Mouse (Mus musculus): ENCODE results near the gene Fstl4. TPM values are rescaled to one million over a fixed set of nuclear protein-coding genes. Genes with fewer than 3 reads are reported as not detected.

Fstl4 gene
- polyA plus RNA-seq, 1 experiment from 2014 or later, result 2.9 TPM

- Histone ChIP-seq H3K4me1 (ENCODE audit: control insufficient read depth, insufficient read depth, low read length) (no peaks in the 10 kb centered on the region), H3K27ac (replicated peaks; ENCODE audit: low read depth, low read length) (no peak overlapping the region), H3K27me3 (replicated peaks; ENCODE audit: control insufficient read depth, insufficient read depth, low read length) (no peaks in the 10 kb centered on the region), H3K4me2 (ENCODE audit: low read depth, low read length) (no peak overlapping the region), H3K9me3 (ENCODE audit: control insufficient read depth, low read length) (no peaks in the 10 kb centered on the region), H3K36me3 (ENCODE audit: control insufficient read depth, insufficient read depth, low read length) (no peaks in the 10 kb centered on the region), H3K9ac (ENCODE audit: low read depth, low read length) (no peak overlapping the region), H3K4me3 (ENCODE audit: low read depth, low read length) (no peak overlapping the region)
- DNase-seq (ENCODE audit: low spot score) (no peak), ATAC-seq (ENCODE audit: low read depth) (no peak)
- WGBS, result 80% methylated on average over 5 of the region's 5 CpGs
These were observed 355.5 kb downstream of the Fstl4 start for GRCm38 (mm10) chr11:53119966-53120365.

- Histone ChIP-seq H3K4me3 (ENCODE audit: low read depth, low read length) (no peak overlapping the region), H3K9me3 (ENCODE audit: control insufficient read depth, low read length) (no peaks in the 10 kb centered on the region), H3K4me2 (ENCODE audit: low read depth, low read length) (no peak overlapping the region), H3K27me3 (replicated peaks; ENCODE audit: control insufficient read depth, insufficient read depth, low read length) (no peaks in the 10 kb centered on the region), H3K9ac (ENCODE audit: low read depth, low read length) (no peak overlapping the region), H3K4me1 (ENCODE audit: control insufficient read depth, insufficient read depth, low read length) (no peaks in the 10 kb centered on the region), H3K27ac (replicated peaks; ENCODE audit: low read depth, low read length) (no peak overlapping the region), H3K36me3 (ENCODE audit: control insufficient read depth, insufficient read depth, low read length) (no peaks in the 10 kb centered on the region)
- DNase-seq (ENCODE audit: low spot score) (no peak), ATAC-seq (ENCODE audit: low read depth) (no peak)
- 50% methylated on average over 1 of the region's 1 CpGs for WGBS
These were observed 356.8 kb downstream of the Fstl4 start for GRCm38 (mm10) chr11:53121208-53121607.

- H3K9me3 ChIP-seq (ENCODE audit: control insufficient read depth, low read length), result no peaks in the 10 kb centered on the region
- H3K27me3 ChIP-seq (replicated peaks; ENCODE audit: control insufficient read depth, insufficient read depth, low read length), result no peaks in the 10 kb centered on the region
- H3K36me3 ChIP-seq (ENCODE audit: control insufficient read depth, insufficient read depth, low read length), result no peaks in the 10 kb centered on the region
- no peaks in the 10 kb centered on the region for H3K4me1 ChIP-seq (ENCODE audit: control insufficient read depth, insufficient read depth, low read length)
- no peak overlapping the region for H3K27ac ChIP-seq (replicated peaks; ENCODE audit: low read depth, low read length)
- WGBS, result 79% methylated on average over 2 of the region's 2 CpGs
- DNase-seq (ENCODE audit: low spot score), result no peak
- no peak overlapping the region for H3K9ac ChIP-seq (ENCODE audit: low read depth, low read length)
- H3K4me2 ChIP-seq (ENCODE audit: low read depth, low read length), result no peak overlapping the region
- no peak for ATAC-seq (ENCODE audit: low read depth)
- H3K4me3 ChIP-seq (ENCODE audit: low read depth, low read length), result no peak overlapping the region
These were observed 360.4 kb downstream of the Fstl4 start for GRCm38 (mm10) chr11:53124799-53125198.

GRCm38 (mm10) chr11:53126660-53127059 is 362.2 kb downstream of the Fstl4 start:
- Histone ChIP-seq H3K36me3 (ENCODE audit: control insufficient read depth, insufficient read depth, low read length) (no peaks in the 10 kb centered on the region), H3K4me3 (ENCODE audit: low read depth, low read length) (no peak overlapping the region), H3K9ac (ENCODE audit: low read depth, low read length) (no peak overlapping the region), H3K9me3 (ENCODE audit: control insufficient read depth, low read length) (no peaks in the 10 kb centered on the region), H3K27ac (replicated peaks; ENCODE audit: low read depth, low read length) (no peak overlapping the region), H3K4me2 (ENCODE audit: low read depth, low read length) (no peak overlapping the region), H3K27me3 (replicated peaks; ENCODE audit: control insufficient read depth, insufficient read depth, low read length) (no peaks in the 10 kb centered on the region), H3K4me1 (ENCODE audit: control insufficient read depth, insufficient read depth, low read length) (no peaks in the 10 kb centered on the region)
- no peak for ATAC-seq (ENCODE audit: low read depth)
- no peak for DNase-seq (ENCODE audit: low spot score)
- WGBS, result 58% methylated on average over 6 of the region's 6 CpGs

GRCm38 (mm10) chr11:53128661-53129060 is 364.2 kb downstream of the Fstl4 start:
- H3K9me3 ChIP-seq (ENCODE audit: control insufficient read depth, low read length), result no peaks in the 10 kb centered on the region
- H3K27ac ChIP-seq (replicated peaks; ENCODE audit: low read depth, low read length), result no peak overlapping the region
- no peak for ATAC-seq (ENCODE audit: low read depth)
- H3K36me3 ChIP-seq (ENCODE audit: control insufficient read depth, insufficient read depth, low read length), result no peaks in the 10 kb centered on the region
- H3K27me3 ChIP-seq (replicated peaks; ENCODE audit: control insufficient read depth, insufficient read depth, low read length), result no peaks in the 10 kb centered on the region
- no peak overlapping the region for H3K4me3 ChIP-seq (ENCODE audit: low read depth, low read length)
- 53% methylated on average over 2 of the region's 2 CpGs for WGBS
- no peak overlapping the region for H3K4me2 ChIP-seq (ENCODE audit: low read depth, low read length)
- no peak for DNase-seq (ENCODE audit: low spot score)
- no peak overlapping the region for H3K9ac ChIP-seq (ENCODE audit: low read depth, low read length)
- H3K4me1 ChIP-seq (ENCODE audit: control insufficient read depth, insufficient read depth, low read length), result no peaks in the 10 kb centered on the region

GRCm38 (mm10) chr11:53132406-53133035 is 368.1 kb downstream of the Fstl4 start:
- no peak overlapping the region for H3K4me2 ChIP-seq (ENCODE audit: low read depth, low read length)
- H3K27ac ChIP-seq (replicated peaks; ENCODE audit: low read depth, low read length), result no peak overlapping the region
- 56% methylated on average over 23 of the region's 23 CpGs for WGBS
- no peaks in the 10 kb centered on the region for H3K4me1 ChIP-seq (ENCODE audit: control insufficient read depth, insufficient read depth, low read length)
- H3K36me3 ChIP-seq (ENCODE audit: control insufficient read depth, insufficient read depth, low read length), result no peaks in the 10 kb centered on the region
- DNase-seq (ENCODE audit: low spot score), result no peak
- no peaks in the 10 kb centered on the region for H3K27me3 ChIP-seq (replicated peaks; ENCODE audit: control insufficient read depth, insufficient read depth, low read length)
- H3K9me3 ChIP-seq (ENCODE audit: control insufficient read depth, low read length), result no peaks in the 10 kb centered on the region
- H3K9ac ChIP-seq (ENCODE audit: low read depth, low read length), result no peak overlapping the region
- H3K4me3 ChIP-seq (ENCODE audit: low read depth, low read length), result no peak overlapping the region
- no peak for ATAC-seq (ENCODE audit: low read depth)

- Histone ChIP-seq H3K9ac (ENCODE audit: low read depth, low read length) (no peak overlapping the region), H3K9me3 (ENCODE audit: control insufficient read depth, low read length) (no peaks in the 10 kb centered on the region), H3K4me2 (ENCODE audit: low read depth, low read length) (no peak overlapping the region), H3K4me3 (ENCODE audit: low read depth, low read length) (no peak overlapping the region), H3K27me3 (replicated peaks; ENCODE audit: control insufficient read depth, insufficient read depth, low read length) (no peaks in the 10 kb centered on the region), H3K4me1 (ENCODE audit: control insufficient read depth, insufficient read depth, low read length) (no peaks in the 10 kb centered on the region), H3K27ac (replicated peaks; ENCODE audit: low read depth, low read length) (no peak overlapping the region), H3K36me3 (ENCODE audit: control insufficient read depth, insufficient read depth, low read length) (no peaks in the 10 kb centered on the region)
- ATAC-seq (ENCODE audit: low read depth) (no peak), DNase-seq (ENCODE audit: low spot score) (no peak)
- WGBS, result 80% methylated on average over 11 of the region's 11 CpGs
These were observed 371.9 kb downstream of the Fstl4 start for GRCm38 (mm10) chr11:53136371-53136770.

GRCm38 (mm10) chr11:53137381-53137780 is 372.9 kb downstream of the Fstl4 start:
- H3K9ac ChIP-seq (ENCODE audit: low read depth, low read length), result no peak overlapping the region
- 67% methylated on average over 8 of the region's 8 CpGs for WGBS
- no peak for ATAC-seq (ENCODE audit: low read depth)
- no peaks in the 10 kb centered on the region for H3K36me3 ChIP-seq (ENCODE audit: control insufficient read depth, insufficient read depth, low read length)
- H3K4me1 ChIP-seq (ENCODE audit: control insufficient read depth, insufficient read depth, low read length), result no peaks in the 10 kb centered on the region
- H3K27ac ChIP-seq (replicated peaks; ENCODE audit: low read depth, low read length), result no peak overlapping the region
- no peaks in the 10 kb centered on the region for H3K9me3 ChIP-seq (ENCODE audit: control insufficient read depth, low read length)
- H3K4me2 ChIP-seq (ENCODE audit: low read depth, low read length), result no peak overlapping the region
- no peak overlapping the region for H3K4me3 ChIP-seq (ENCODE audit: low read depth, low read length)
- no peak for DNase-seq (ENCODE audit: low spot score)
- H3K27me3 ChIP-seq (replicated peaks; ENCODE audit: control insufficient read depth, insufficient read depth, low read length), result no peaks in the 10 kb centered on the region

- ATAC-seq (ENCODE audit: low read depth), result no peak
These were observed 373.8 kb downstream of the Fstl4 start for GRCm38 (mm10) chr11:53138212-53138611.

More at GRCm38 (mm10) chr11:53138212-53138611, 373.8 kb downstream of the Fstl4 start:
- H3K4me2 ChIP-seq (ENCODE audit: low read depth, low read length), result no peak overlapping the region
- no peaks in the 10 kb centered on the region for H3K9me3 ChIP-seq (ENCODE audit: control insufficient read depth, low read length)
- H3K27ac ChIP-seq (replicated peaks; ENCODE audit: low read depth, low read length), result no peak overlapping the region
- H3K4me1 ChIP-seq (ENCODE audit: control insufficient read depth, insufficient read depth, low read length), result no peaks in the 10 kb centered on the region
- H3K36me3 ChIP-seq (ENCODE audit: control insufficient read depth, insufficient read depth, low read length), result no peaks in the 10 kb centered on the region
- H3K9ac ChIP-seq (ENCODE audit: low read depth, low read length), result no peak overlapping the region
- no peak overlapping the region for H3K4me3 ChIP-seq (ENCODE audit: low read depth, low read length)
- 86% methylated on average over 6 of the region's 6 CpGs for WGBS
- no peak for DNase-seq (ENCODE audit: low spot score)
- no peaks in the 10 kb centered on the region for H3K27me3 ChIP-seq (replicated peaks; ENCODE audit: control insufficient read depth, insufficient read depth, low read length)

Data from embryonic facial prominence, embryonic 14.5 days (tissue).